Mouse (Mus musculus) lung, postnatal 0 days (tissue): ENCODE measurements at regions not wholly inside any gene's neighbourhood (a gene's known extent, or its start where the extent isn't known, plus 50 kb on each side); places are given as distances from the start of the nearest gene placed in this dataset.

Experiments
- CTCF ChIP-seq: IDR thresholded peaks from 2 replicates; pipeline ENCODE4 v1.5.1; 2016; ENCODE audit warnings: antibody characterized with exemption, mild to moderate bottlenecking
- EP300 ChIP-seq: IDR thresholded peaks from 2 replicates; pipeline ENCODE4 v1.6.1; 2016; ENCODE audit warnings: antibody characterized with exemption, mild to moderate bottlenecking, control low read depth

- no peak for TF ChIP-seq CTCF
- no peak for TF ChIP-seq EP300
Measured at GRCm38 (mm10) chr2:168840853-168841712, 73.3 kb upstream of the Sall4 start.
